Mouse (Mus musculus): ENCODE measurements at regions not wholly inside any gene's neighbourhood (a gene's known extent, or its start where the extent isn't known, plus 50 kb on each side); places are given as distances from the start of the nearest gene placed in this dataset.

GRCm38 (mm10) chr8:34625670-34626069 lies 514.1 kb upstream of the Gm10131 start:
- no peak for ATAC-seq (ENCODE audit: insufficient number of reproducible peaks, insufficient read depth, low FRiP score, low read depth)
- Histone ChIP-seq H3K4me2 (ENCODE audit: low read length) (no peak overlapping the region), H3K9ac (ENCODE audit: low read length) (no peak overlapping the region), H3K36me3 (ENCODE audit: control insufficient read depth, insufficient read depth, low read length) (no peaks in the 10 kb centered on the region), H3K27ac (replicated peaks in 1 of 2; ENCODE audit: control insufficient read depth in 1 of 2, insufficient read depth in 1 of 2, low read depth in 2 of 2, low read length in 2 of 2) (no peak overlapping the region), H3K9me3 (ENCODE audit: control insufficient read depth, low read length) (no peaks in the 10 kb centered on the region), H3K4me1 (ENCODE audit: control insufficient read depth in 2 of 2, insufficient read depth in 2 of 2, low read length in 2 of 2) (no peaks in the 10 kb centered on the region; a peak in 1 of 4 replicates), H3K27me3 (ENCODE audit: control insufficient read depth, insufficient read depth, low read length) (no peaks in the 10 kb centered on the region), H3K4me3 (ENCODE audit: control insufficient read depth in 1 of 2, insufficient read depth in 1 of 2, low read depth in 1 of 2, low read length in 2 of 2) (no peak overlapping the region)
- 78% methylated on average over 10 of the region's 10 CpGs for WGBS

GRCm38 (mm10) chr8:34623783-34624182 lies 512.2 kb upstream of the Gm10131 start:
- no peak for ATAC-seq (ENCODE audit: insufficient number of reproducible peaks, insufficient read depth, low FRiP score, low read depth)
- Histone ChIP-seq H3K4me2 (ENCODE audit: low read length) (no peak overlapping the region), H3K27me3 (ENCODE audit: control insufficient read depth, insufficient read depth, low read length) (no peaks in the 10 kb centered on the region), H3K9me3 (ENCODE audit: control insufficient read depth, low read length) (no peaks in the 10 kb centered on the region), H3K36me3 (ENCODE audit: control insufficient read depth, insufficient read depth, low read length) (no peaks in the 10 kb centered on the region), H3K4me3 (ENCODE audit: control insufficient read depth in 1 of 2, insufficient read depth in 1 of 2, low read depth in 1 of 2, low read length in 2 of 2) (no peak overlapping the region), H3K27ac (replicated peaks in 1 of 2; ENCODE audit: control insufficient read depth in 1 of 2, insufficient read depth in 1 of 2, low read depth in 2 of 2, low read length in 2 of 2) (no peak overlapping the region), H3K9ac (ENCODE audit: low read length) (no peak overlapping the region), H3K4me1 (ENCODE audit: control insufficient read depth in 2 of 2, insufficient read depth in 2 of 2, low read length in 2 of 2) (no peaks in the 10 kb centered on the region; a peak in 1 of 4 replicates)
- WGBS, result 37% methylated on average over 7 of the region's 7 CpGs

- H3K36me3 ChIP-seq (ENCODE audit: control insufficient read depth, insufficient read depth, low read length), result no peaks in the 10 kb centered on the region
- no peaks in the 10 kb centered on the region for H3K9me3 ChIP-seq (ENCODE audit: control insufficient read depth, low read length)
- H3K4me2 ChIP-seq (ENCODE audit: low read length), result no peak overlapping the region
- H3K9ac ChIP-seq (ENCODE audit: low read length), result no peak overlapping the region
- H3K4me1 ChIP-seq (ENCODE audit: control insufficient read depth in 2 of 2, insufficient read depth in 2 of 2, low read length in 2 of 2), result no peaks in the 10 kb centered on the region; a peak in 1 of 4 replicates
- H3K4me3 ChIP-seq (ENCODE audit: control insufficient read depth in 1 of 2, insufficient read depth in 1 of 2, low read depth in 1 of 2, low read length in 2 of 2), result no peak overlapping the region
- no peak overlapping the region for H3K27ac ChIP-seq (replicated peaks in 1 of 2; ENCODE audit: control insufficient read depth in 1 of 2, insufficient read depth in 1 of 2, low read depth in 2 of 2, low read length in 2 of 2)
- H3K27me3 ChIP-seq (ENCODE audit: control insufficient read depth, insufficient read depth, low read length), result no peaks in the 10 kb centered on the region
- ATAC-seq (ENCODE audit: insufficient number of reproducible peaks, insufficient read depth, low FRiP score, low read depth), result no peak
- 77% methylated on average over 25 of the region's 25 CpGs for WGBS
These were observed 510.9 kb upstream of the Gm10131 start for GRCm38 (mm10) chr8:34622177-34623114.

DNA sequence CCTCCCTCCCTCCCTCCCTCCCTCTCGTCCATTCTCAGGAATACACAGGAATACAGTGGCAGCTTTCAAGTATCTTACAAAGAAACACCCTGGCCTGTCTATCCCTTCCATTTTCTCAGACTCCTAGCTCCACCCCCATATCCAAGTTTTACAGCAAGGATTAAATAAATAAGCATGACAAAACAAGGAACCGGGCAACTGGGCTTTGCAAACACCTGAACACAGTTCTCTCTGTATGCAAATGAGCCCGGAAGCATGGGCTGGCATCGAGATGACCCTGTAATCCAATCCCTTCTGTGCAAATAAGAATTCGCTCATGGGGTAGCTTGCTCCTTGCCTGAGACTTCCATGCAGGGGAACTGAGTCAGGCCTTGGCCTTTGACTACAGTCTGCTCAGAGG lies 506.5 kb upstream of the Gm10131 start:
- H3K9ac ChIP-seq (ENCODE audit: low read length), result no peak overlapping the region
- H3K4me1 ChIP-seq (ENCODE audit: control insufficient read depth in 2 of 2, insufficient read depth in 2 of 2, low read length in 2 of 2), result no peaks in the 10 kb centered on the region; a peak in 1 of 4 replicates
- H3K4me3 ChIP-seq (ENCODE audit: control insufficient read depth in 1 of 2, insufficient read depth in 1 of 2, low read depth in 1 of 2, low read length in 2 of 2), result no peak overlapping the region
- no peaks in the 10 kb centered on the region for H3K27me3 ChIP-seq (ENCODE audit: control insufficient read depth, insufficient read depth, low read length)
- WGBS, result 46% methylated on average over 4 of the region's 5 CpGs
- no peaks in the 10 kb centered on the region for H3K9me3 ChIP-seq (ENCODE audit: control insufficient read depth, low read length)
- no peak overlapping the region for H3K4me2 ChIP-seq (ENCODE audit: low read length)
- no peaks in the 10 kb centered on the region for H3K36me3 ChIP-seq (ENCODE audit: control insufficient read depth, insufficient read depth, low read length)
- H3K27ac ChIP-seq (replicated peaks in 1 of 2; ENCODE audit: control insufficient read depth in 1 of 2, insufficient read depth in 1 of 2, low read depth in 2 of 2, low read length in 2 of 2), result no peak overlapping the region
- no peak for ATAC-seq (ENCODE audit: insufficient number of reproducible peaks, insufficient read depth, low FRiP score, low read depth)

- Histone ChIP-seq H3K36me3 (ENCODE audit: control insufficient read depth, insufficient read depth, low read length) (no peaks in the 10 kb centered on the region), H3K4me1 (ENCODE audit: control insufficient read depth in 2 of 2, insufficient read depth in 2 of 2, low read length in 2 of 2) (no peaks in the 10 kb centered on the region)
- 69% methylated on average over 4 of the region's 4 CpGs for WGBS
These were observed 503.4 kb upstream of the Gm10131 start for GRCm38 (mm10) chr8:34614987-34615386.

GRCm38 (mm10) chr8:34614031-34614526 lies 502.5 kb upstream of the Gm10131 start:
- H3K27me3 ChIP-seq (ENCODE audit: control insufficient read depth, insufficient read depth, low read length), result no peaks in the 10 kb centered on the region
- WGBS, result 69% methylated on average over 10 of the region's 10 CpGs
- no peak overlapping the region for H3K9ac ChIP-seq (ENCODE audit: low read length)
- no peaks in the 10 kb centered on the region for H3K36me3 ChIP-seq (ENCODE audit: control insufficient read depth, insufficient read depth, low read length)
- H3K4me1 ChIP-seq (ENCODE audit: control insufficient read depth in 2 of 2, insufficient read depth in 2 of 2, low read length in 2 of 2), result no peaks in the 10 kb centered on the region
- no peak overlapping the region for H3K4me3 ChIP-seq (ENCODE audit: control insufficient read depth in 1 of 2, insufficient read depth in 1 of 2, low read depth in 1 of 2, low read length in 2 of 2)
- no peak for ATAC-seq (ENCODE audit: insufficient number of reproducible peaks, insufficient read depth, low FRiP score, low read depth)
- H3K9me3 ChIP-seq (ENCODE audit: control insufficient read depth, low read length), result no peaks in the 10 kb centered on the region
- H3K4me2 ChIP-seq (ENCODE audit: low read length), result no peak overlapping the region
- no peak overlapping the region for H3K27ac ChIP-seq (replicated peaks in 1 of 2; ENCODE audit: control insufficient read depth in 1 of 2, insufficient read depth in 1 of 2, low read depth in 2 of 2, low read length in 2 of 2)

More at GRCm38 (mm10) chr8:34614987-34615386, 503.4 kb upstream of the Gm10131 start:
- Histone ChIP-seq H3K27ac (replicated peaks in 1 of 2; ENCODE audit: control insufficient read depth in 1 of 2, insufficient read depth in 1 of 2, low read depth in 2 of 2, low read length in 2 of 2) (no peak overlapping the region), H3K27me3 (ENCODE audit: control insufficient read depth, insufficient read depth, low read length) (no peaks in the 10 kb centered on the region), H3K9ac (ENCODE audit: low read length) (no peak overlapping the region), H3K9me3 (ENCODE audit: control insufficient read depth, low read length) (no peaks in the 10 kb centered on the region), H3K4me3 (ENCODE audit: control insufficient read depth in 1 of 2, insufficient read depth in 1 of 2, low read depth in 1 of 2, low read length in 2 of 2) (no peak overlapping the region), H3K4me2 (ENCODE audit: low read length) (no peak overlapping the region)
- no peak for ATAC-seq (ENCODE audit: insufficient number of reproducible peaks, insufficient read depth, low FRiP score, low read depth)

DNA sequence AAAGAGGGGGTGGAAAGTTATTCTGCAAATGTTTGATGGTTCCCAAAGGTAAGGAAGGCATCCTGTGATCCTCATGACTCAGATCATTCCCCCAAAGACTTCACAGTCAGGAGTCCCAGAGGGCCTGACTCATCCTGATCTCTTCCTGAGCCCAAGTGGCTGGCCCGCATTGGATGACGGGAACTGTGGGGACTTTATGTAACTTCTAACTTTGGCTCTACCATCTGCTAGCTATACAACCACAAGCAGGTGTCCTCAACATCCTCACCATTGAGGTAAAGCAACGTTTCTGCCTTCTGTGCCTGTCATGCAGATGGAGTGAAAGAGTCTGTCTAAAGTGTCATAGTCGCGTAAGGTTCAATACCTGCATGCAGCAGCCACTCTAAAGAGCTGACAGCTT lies 501.6 kb upstream of the Gm10131 start:
- 75% methylated on average over 5 of the region's 5 CpGs for WGBS
- H3K27ac ChIP-seq (replicated peaks in 1 of 2; ENCODE audit: control insufficient read depth in 1 of 2, insufficient read depth in 1 of 2, low read depth in 2 of 2, low read length in 2 of 2), result no peak overlapping the region
- H3K4me2 ChIP-seq (ENCODE audit: low read length), result no peak overlapping the region
- ATAC-seq (ENCODE audit: insufficient number of reproducible peaks, insufficient read depth, low FRiP score, low read depth), result no peak
- H3K4me3 ChIP-seq (ENCODE audit: control insufficient read depth in 1 of 2, insufficient read depth in 1 of 2, low read depth in 1 of 2, low read length in 2 of 2), result no peak overlapping the region
- no peak overlapping the region for H3K9ac ChIP-seq (ENCODE audit: low read length)
- H3K9me3 ChIP-seq (ENCODE audit: control insufficient read depth, low read length), result no peaks in the 10 kb centered on the region
- no peaks in the 10 kb centered on the region for H3K36me3 ChIP-seq (ENCODE audit: control insufficient read depth, insufficient read depth, low read length)
- H3K4me1 ChIP-seq (ENCODE audit: control insufficient read depth in 2 of 2, insufficient read depth in 2 of 2, low read length in 2 of 2), result no peaks in the 10 kb centered on the region
- H3K27me3 ChIP-seq (ENCODE audit: control insufficient read depth, insufficient read depth, low read length), result no peaks in the 10 kb centered on the region

Data from heart, embryonic 14.5 days (tissue).